Mouse (Mus musculus) urinary bladder, postnatal 4 days (tissue): ENCODE measurements at regions not wholly inside any gene's neighbourhood (a gene's known extent, or its start where the extent isn't known, plus 50 kb on each side); places are given as distances from the start of the nearest gene placed in this dataset.

ENCODE experiments used
- DNase-seq, 2 experiments: peaks; one replicate each; pipeline ENCODE4 v3.0.0; 2021 to 2022; ENCODE audit warnings: low spot score in 2 of 2

GRCm38 (mm10) chr3:20590143-20590542, 223.2 kb upstream of the Agtr1b start:
- DNase-seq, result no peak

- no peak for DNase-seq
Observed at GRCm38 (mm10) chr3:20551563-20551962, 184.6 kb upstream of the Agtr1b start.

GRCm38 (mm10) chr3:20543991-20544390, 177.0 kb upstream of the Agtr1b start:
- no peak for DNase-seq

- no peak for DNase-seq
Observed at GRCm38 (mm10) chr3:20538492-20539004, 171.6 kb upstream of the Agtr1b start.

GRCm38 (mm10) chr3:20520738-20521137, 153.8 kb upstream of the Agtr1b start:
- no peak for DNase-seq

- DNase-seq, result peak; percentile 52 to 86
Observed at GRCm38 (mm10) chr3:20509192-20509591, 142.2 kb upstream of the Agtr1b start.

- DNase-seq, result no peak
Observed at GRCm38 (mm10) chr3:20505546-20505945, 138.6 kb upstream of the Agtr1b start.
